Mouse (Mus musculus): Measurements from ENCODE around the gene Tas2r102.

The Tas2r102 gene

DNA sequence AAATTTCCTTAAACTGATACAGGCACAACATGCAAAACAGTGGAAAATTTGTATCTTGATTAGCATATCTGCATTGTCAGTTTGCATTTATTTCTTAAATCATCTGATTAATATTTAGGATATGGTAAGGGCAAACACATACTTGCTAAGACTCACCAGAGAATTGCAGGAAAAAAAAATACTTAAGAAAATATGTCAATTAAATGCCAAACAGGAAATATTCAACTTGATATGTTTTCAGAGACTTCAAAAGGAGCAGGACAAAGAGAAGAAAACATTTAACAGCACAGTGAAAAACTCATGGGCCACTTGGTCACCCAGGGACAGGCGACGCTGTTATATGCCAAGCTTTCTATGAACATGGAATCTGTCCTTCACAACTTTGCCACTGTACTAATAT, at the start of gene Tas2r102:
Gene Tas2r102, plus strand, starts transcription at position 301 of the 400 bp plus-strand sequence.
- no peak for DNase-seq (ENCODE audit: low read depth)

DNA sequence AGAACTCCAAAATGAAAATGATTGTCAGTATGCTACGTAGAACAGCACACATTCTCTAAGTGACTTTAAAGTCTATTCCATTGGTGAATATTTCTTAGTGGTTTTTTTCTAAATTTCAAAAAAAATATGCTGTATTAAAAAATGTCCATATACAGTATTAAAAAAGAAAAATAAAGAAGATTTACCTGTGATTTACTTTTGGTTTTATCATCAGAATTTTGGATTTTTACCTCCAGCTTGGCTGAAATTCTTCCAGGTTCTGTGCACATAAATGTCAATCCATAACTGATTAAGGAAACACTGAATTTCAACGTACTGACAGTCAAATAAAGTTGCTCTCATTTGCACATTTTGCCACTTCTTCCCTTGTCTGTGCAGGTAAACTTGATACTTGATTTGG, 24.0 kb upstream of the Tas2r102 start, which contains the start of gene Tas2r115:
Gene Tas2r115, minus strand, starts transcription at position 101 of the 400 bp plus-strand sequence.
- DNase-seq (ENCODE audit: low read depth) = no peak

DNA sequence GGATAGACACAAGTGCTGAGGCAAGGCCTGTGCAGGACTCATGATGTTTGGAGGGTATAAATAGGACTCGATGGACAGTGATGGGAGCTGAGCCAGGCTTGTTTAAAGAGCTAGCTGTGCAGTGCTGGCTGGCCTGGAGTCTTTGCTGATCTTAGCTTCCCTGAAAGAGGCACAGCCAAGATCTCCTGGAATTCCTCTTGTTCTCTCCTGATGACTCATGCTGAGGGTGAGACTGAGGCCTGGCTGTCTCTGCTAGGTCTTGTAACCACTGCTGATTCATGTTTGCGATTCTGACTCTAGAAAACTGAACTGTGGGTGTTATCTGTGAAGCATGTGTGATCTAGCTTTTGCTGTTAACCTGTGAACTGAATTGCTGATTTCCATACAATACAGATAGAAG, 11.7 kb upstream of the Tas2r102 start:
- no peak for DNase-seq (ENCODE audit: low read depth)

DNA sequence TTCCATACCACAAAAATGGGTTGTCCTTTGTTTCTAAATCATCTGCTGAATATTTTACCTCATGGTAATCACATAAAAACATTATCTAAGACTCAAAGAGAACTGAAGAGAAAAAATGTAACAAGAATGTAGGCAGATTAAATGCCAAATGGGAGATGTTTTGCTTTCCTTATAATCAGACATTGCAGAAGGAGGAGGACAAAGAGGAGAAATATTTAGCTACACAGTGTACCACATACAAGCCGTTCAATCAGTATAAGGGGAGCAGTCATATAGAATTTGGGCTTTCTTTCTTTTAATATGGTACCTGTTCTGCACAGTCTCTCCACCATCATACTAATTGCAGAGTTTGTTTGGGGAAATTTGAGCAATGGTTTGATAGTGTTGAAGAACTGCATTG, 7.5 kb upstream of the Tas2r102 start, which contains the start of gene Tas2r124:
Gene Tas2r124, plus strand, starts transcription at position 301 of the 400 bp plus-strand sequence.
- no peak for DNase-seq (ENCODE audit: low read depth)

DNA sequence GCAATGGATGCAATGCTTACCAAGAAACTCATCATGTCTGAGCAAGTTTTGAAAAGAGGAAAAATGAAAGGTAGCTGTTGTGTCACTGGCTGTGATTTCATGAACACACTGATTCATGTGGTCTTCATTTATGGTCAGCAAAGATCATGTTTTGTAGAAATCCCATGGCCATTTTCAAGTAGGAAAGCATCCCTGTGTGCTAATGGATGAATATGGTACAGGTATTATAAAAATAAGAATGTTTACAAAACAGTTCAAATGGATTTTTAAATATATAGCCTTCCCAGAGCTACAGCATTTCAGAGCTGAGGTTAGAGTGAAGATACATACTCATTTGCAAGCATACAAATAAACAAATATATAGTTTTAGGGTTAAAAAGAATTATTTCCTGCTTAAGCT, 16.1 kb downstream of the Tas2r102 start, which contains the start of gene Tas2r136:
Gene Tas2r136, minus strand, starts transcription at position 101 of the 400 bp plus-strand sequence.
- DNase-seq (ENCODE audit: low read depth) = no peak

DNA sequence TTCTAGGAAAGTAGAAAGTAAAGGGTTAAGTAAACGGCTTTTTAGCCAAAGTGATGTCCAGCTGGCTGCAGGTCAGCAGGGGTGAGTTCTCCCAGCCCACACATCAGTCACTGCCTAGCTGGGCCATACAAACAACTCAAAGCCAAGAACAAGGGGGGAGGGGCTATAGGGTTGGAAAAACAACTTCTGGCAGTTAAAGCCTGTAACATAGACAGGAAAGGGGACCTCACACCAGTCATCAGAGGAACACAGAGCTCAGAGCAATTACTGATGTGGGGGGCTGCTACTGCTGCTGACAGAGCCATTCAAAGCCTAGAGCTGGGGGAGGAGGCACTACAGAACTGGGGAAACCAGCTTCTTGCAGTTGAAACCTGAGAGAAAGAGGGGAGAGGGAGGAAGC, 33.5 kb downstream of the Tas2r102 start:
- no peak for DNase-seq (ENCODE audit: low read depth)

DNA sequence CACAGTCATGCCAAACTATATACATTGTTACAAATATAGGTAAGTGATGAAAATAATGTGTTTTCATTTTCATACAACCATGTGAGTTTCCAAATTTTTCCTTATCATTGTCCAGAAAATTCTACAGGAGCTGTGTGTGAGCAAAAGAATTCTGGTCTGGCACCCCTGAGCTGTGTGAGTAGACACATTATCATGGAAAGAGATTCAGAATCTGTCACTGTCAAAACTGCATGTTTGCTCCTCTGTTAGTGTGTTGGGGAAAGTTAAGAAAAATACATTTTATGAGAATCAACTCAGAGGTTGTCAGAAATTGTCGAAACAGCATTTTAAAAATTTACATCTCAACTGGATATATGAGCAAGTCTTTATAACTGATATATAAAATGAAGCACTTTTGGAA, 40.6 kb downstream of the Tas2r102 start, which contains the start of gene Tas2r117:
Gene Tas2r117, plus strand, starts transcription at position 301 of the 400 bp plus-strand sequence.
- no peak for DNase-seq (ENCODE audit: low read depth)

Measured in naive thymus-derived CD4-positive, alpha-beta T cell, adult 2 months (primary cell).